Mouse (Mus musculus): ENCODE measurements around the gene Cstad. TPM values are rescaled to one million over a fixed set of nuclear protein-coding genes. Genes with fewer than 3 reads are reported as not detected.

Gene Cstad
- polyA plus RNA-seq, 1 experiment from 2014 or later: 0.27 TPM

GRCm38 (mm10) chr2:30640021-30640481 is 45.2 kb downstream of the Cstad start:
- Histone ChIP-seq H3K36me3 (no peaks in the 10 kb centered on the region), H3K4me3 (replicated peaks) (no peak overlapping the region), H3K9ac (replicated peaks) (no peak overlapping the region), H3K4me2 (replicated peaks) (no peak overlapping the region), H3K27me3 (no peaks in the 10 kb centered on the region), H3K4me1 (replicated peaks) (peaks cover 48% of the 10 kb centered on the region), H3K9me3 (no peaks in the 10 kb centered on the region), H3K27ac (peak overlapping the region; percentile 73)
- 8% methylated on average over 11 of the region's 11 CpGs for WGBS
- peak; percentile 62 for ATAC-seq

DNA sequence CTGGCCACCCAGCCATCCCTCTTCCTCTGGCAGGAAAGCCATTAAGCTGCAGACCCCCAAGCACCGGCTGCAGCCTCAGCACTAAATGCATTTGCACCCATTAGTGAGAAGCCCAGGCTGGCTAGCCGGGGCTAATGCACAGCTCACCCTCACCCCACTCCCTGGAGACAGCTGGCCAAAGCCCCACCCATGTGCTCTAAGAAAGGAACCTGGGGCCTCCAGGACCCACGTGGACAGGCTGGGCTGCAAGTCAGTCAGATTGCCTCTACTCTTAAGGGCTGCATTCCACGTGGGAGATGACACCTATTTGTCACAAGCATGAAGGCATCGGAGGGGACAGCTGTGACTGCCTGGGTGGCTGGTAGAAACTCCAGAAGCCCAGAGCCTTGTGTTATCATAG is 48.0 kb downstream of the Cstad start:
- no peaks in the 10 kb centered on the region for H3K27me3 ChIP-seq
- no peak for ATAC-seq
- peaks cover 64% of the 10 kb centered on the region for H3K4me1 ChIP-seq (replicated peaks)
- H3K36me3 ChIP-seq: no peaks in the 10 kb centered on the region
- no peak overlapping the region for H3K4me2 ChIP-seq (replicated peaks)
- 51% methylated on average over 5 of the region's 5 CpGs for WGBS
- no peaks in the 10 kb centered on the region for H3K9me3 ChIP-seq
- H3K4me3 ChIP-seq (replicated peaks): no peak overlapping the region
- H3K27ac ChIP-seq: peak overlapping the region; percentile 67
- 0 out of 2 replicates have a peak overlapping the region, but pooled peaks have one; percentile 39 for H3K9ac ChIP-seq (replicated peaks)

- H3K27ac ChIP-seq: no peak overlapping the region
- H3K27me3 ChIP-seq: no peaks in the 10 kb centered on the region
- no peak overlapping the region for H3K4me3 ChIP-seq (replicated peaks)
- H3K9ac ChIP-seq (replicated peaks): no peak overlapping the region
- H3K4me2 ChIP-seq (replicated peaks): no peak overlapping the region
- no peaks in the 10 kb centered on the region for H3K36me3 ChIP-seq
- peaks cover 70% of the 10 kb centered on the region for H3K4me1 ChIP-seq (replicated peaks)
- 84% methylated on average over 7 of the region's 7 CpGs for WGBS
- ATAC-seq: no peak
- no peaks in the 10 kb centered on the region for H3K9me3 ChIP-seq
Measured at GRCm38 (mm10) chr2:30643422-30643821, 48.6 kb downstream of the Cstad start.

- 11% methylated on average over 5 of the region's 5 CpGs for WGBS
- peak overlapping the region; percentile 99 for H3K27ac ChIP-seq
- peak overlapping the region; percentile 44 for H3K4me2 ChIP-seq (replicated peaks)
- no peaks in the 10 kb centered on the region for H3K27me3 ChIP-seq
- H3K4me3 ChIP-seq (replicated peaks): no peak overlapping the region
- H3K9ac ChIP-seq (replicated peaks): peak overlapping the region; percentile 57
- peaks cover 75% of the 10 kb centered on the region for H3K4me1 ChIP-seq (replicated peaks)
- no peaks in the 10 kb centered on the region for H3K9me3 ChIP-seq
- H3K36me3 ChIP-seq: no peaks in the 10 kb centered on the region
- ATAC-seq: peak; percentile 77
Measured at GRCm38 (mm10) chr2:30646833-30647232, 52.0 kb downstream of the Cstad start.

DNA sequence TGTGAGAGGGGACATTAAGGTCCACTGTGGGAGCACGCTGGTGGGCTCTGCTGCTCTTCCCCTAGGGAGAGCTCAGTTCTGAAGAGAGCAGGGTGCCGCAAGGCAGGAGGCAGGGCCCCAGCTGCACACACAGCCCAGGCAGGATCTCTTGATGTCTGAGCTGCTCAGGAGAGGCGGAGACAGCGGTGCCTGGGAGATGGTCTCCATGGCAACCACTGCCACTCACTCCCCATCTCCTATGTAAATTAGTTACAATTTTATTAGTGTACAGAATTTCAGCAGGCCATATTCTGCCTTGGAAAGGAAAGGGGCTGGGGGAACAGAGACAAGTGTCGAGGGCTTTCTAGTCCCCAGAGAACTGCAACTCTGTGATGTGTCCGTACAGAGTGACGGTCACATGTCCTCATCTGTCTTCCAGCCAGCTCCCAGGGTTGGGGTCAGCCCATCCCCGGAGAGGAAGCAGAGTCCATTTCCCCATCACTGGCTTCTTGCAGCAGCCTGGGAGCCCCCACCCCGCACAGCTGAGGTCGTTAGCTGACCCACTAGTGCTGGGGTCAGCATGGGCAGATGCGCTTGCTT is 52.6 kb downstream of the Cstad start:
- Histone ChIP-seq H3K9me3 (no peaks in the 10 kb centered on the region), H3K9ac (replicated peaks) (peak overlapping the region; percentile 58), H3K27me3 (no peaks in the 10 kb centered on the region), H3K4me3 (replicated peaks) (0 out of 2 replicates have a peak overlapping the region, but pooled peaks have one; percentile 5), H3K4me2 (replicated peaks) (peak overlapping the region; percentile 44), H3K36me3 (no peaks in the 10 kb centered on the region), H3K27ac (peak overlapping the region; percentile 99), H3K4me1 (replicated peaks) (peaks cover 75% of the 10 kb centered on the region)
- ATAC-seq: peak; percentile 97
- WGBS: 3% methylated on average over 11 of the region's 11 CpGs

DNA sequence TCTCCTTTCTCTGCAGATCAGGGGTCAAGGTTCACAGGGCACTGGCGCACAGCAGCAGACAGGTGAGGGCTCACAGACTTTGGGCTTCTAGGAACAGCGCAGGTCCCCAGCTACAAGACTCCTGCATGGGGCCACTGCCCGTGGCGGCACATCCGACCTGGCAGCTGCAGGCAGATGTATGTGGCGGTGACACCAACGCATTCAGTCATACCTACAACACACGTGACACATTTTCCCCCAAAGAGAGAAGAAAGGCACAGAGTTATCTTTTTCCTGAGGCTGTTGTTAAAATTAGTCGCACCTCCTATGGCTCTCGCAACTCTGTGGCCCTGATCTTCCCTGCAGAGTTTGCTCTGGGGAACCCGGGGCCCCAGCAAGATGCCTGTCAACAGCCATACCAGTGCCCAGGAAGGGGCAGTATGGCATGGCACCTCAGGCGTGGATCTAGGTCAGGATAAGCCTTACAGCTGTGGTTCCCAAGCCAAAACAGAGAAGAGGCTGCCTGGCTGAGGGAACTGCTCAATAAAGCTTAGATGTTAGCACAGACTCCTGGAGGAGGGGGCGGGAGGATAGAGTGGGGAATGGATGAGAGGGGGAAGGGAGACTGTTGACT is 53.1 kb downstream of the Cstad start:
- ATAC-seq: peak; percentile 18; the same call in 1 of the 2 replicates
- Histone ChIP-seq H3K4me1 (replicated peaks) (peaks cover 75% of the 10 kb centered on the region), H3K9ac (replicated peaks) (peak overlapping the region; percentile 58), H3K4me2 (replicated peaks) (peak overlapping the region; percentile 44), H3K4me3 (replicated peaks) (0 out of 2 replicates have a peak overlapping the region, but pooled peaks have one; percentile 5), H3K27me3 (no peaks in the 10 kb centered on the region), H3K27ac (peak overlapping the region; percentile 99), H3K36me3 (no peaks in the 10 kb centered on the region), H3K9me3 (no peaks in the 10 kb centered on the region)
- WGBS: 16% methylated on average over 13 of the region's 13 CpGs

- 54% methylated on average over 9 of the region's 9 CpGs for WGBS
- H3K36me3 ChIP-seq: no peaks in the 10 kb centered on the region
- ATAC-seq: no peak
- H3K9me3 ChIP-seq: no peaks in the 10 kb centered on the region
- no peak overlapping the region for H3K4me3 ChIP-seq (replicated peaks)
- H3K9ac ChIP-seq (replicated peaks): no peak overlapping the region
- peak overlapping the region; percentile 97 for H3K27ac ChIP-seq
- H3K4me2 ChIP-seq (replicated peaks): no peak overlapping the region
- peaks cover 94% of the 10 kb centered on the region for H3K4me1 ChIP-seq (replicated peaks)
- H3K27me3 ChIP-seq: no peaks in the 10 kb centered on the region
Measured at GRCm38 (mm10) chr2:30650249-30650648, 55.4 kb downstream of the Cstad start.

GRCm38 (mm10) chr2:30651831-30652230 is 57.0 kb downstream of the Cstad start:
- Histone ChIP-seq H3K4me3 (replicated peaks) (no peak overlapping the region), H3K27me3 (no peaks in the 10 kb centered on the region), H3K9ac (replicated peaks) (no peak overlapping the region), H3K36me3 (no peaks in the 10 kb centered on the region), H3K9me3 (no peaks in the 10 kb centered on the region), H3K4me2 (replicated peaks) (no peak overlapping the region), H3K27ac (peak overlapping the region; percentile 97), H3K4me1 (replicated peaks) (peaks cover 94% of the 10 kb centered on the region)
- no peak for ATAC-seq
- 96% methylated on average over 1 of the region's 1 CpGs for WGBS

- Histone ChIP-seq H3K9me3 (no peaks in the 10 kb centered on the region), H3K27me3 (no peaks in the 10 kb centered on the region), H3K9ac (replicated peaks) (peak overlapping the region; percentile 53), H3K27ac (peak overlapping the region; percentile 97), H3K4me1 (replicated peaks) (peaks cover 94% of the 10 kb centered on the region), H3K4me3 (replicated peaks) (no peak overlapping the region), H3K4me2 (replicated peaks) (peak overlapping the region; percentile 29), H3K36me3 (no peaks in the 10 kb centered on the region)
- WGBS: under 1% methylated on average over 13 of the region's 13 CpGs
- peak; percentile 38 for ATAC-seq
Measured at GRCm38 (mm10) chr2:30652581-30653037, 57.8 kb downstream of the Cstad start.

DNA sequence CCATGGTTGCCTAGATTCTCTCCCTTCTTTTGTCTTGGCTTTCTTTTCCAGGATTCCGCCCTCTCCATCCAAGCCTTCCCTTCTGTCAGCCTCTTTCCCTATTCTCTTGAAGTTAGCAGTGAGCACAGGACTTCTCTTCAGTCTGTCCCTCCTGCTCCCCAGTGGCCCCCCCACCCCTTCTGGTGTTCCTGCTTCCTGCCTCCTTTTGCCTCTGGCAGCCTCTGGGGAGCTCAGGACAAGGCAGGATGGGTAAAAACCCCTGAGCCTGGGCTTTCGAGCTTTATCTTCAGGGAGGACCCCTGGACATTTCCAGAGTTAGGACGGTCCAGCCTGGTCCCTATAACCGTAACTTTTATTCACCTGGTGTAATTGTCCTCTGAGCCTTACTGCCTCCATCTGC is 58.2 kb downstream of the Cstad start:
- H3K36me3 ChIP-seq: no peaks in the 10 kb centered on the region
- H3K27me3 ChIP-seq: no peaks in the 10 kb centered on the region
- H3K27ac ChIP-seq: peak overlapping the region; percentile 97
- H3K4me1 ChIP-seq (replicated peaks): peaks cover 94% of the 10 kb centered on the region
- no peaks in the 10 kb centered on the region for H3K9me3 ChIP-seq
- no peak overlapping the region for H3K4me3 ChIP-seq (replicated peaks)
- ATAC-seq: no peak
- H3K4me2 ChIP-seq (replicated peaks): peak overlapping the region; percentile 29
- peak overlapping the region; percentile 53 for H3K9ac ChIP-seq (replicated peaks)
- 54% methylated on average over 4 of the region's 4 CpGs for WGBS

GRCm38 (mm10) chr2:30654158-30654557 is 59.3 kb downstream of the Cstad start:
- H3K27me3 ChIP-seq: no peaks in the 10 kb centered on the region
- peaks cover 97% of the 10 kb centered on the region for H3K4me1 ChIP-seq (replicated peaks)
- no peaks in the 10 kb centered on the region for H3K9me3 ChIP-seq
- ATAC-seq: no peak
- no peak overlapping the region for H3K4me3 ChIP-seq (replicated peaks)
- peak overlapping the region; percentile 71 for H3K27ac ChIP-seq
- 49% methylated on average over 9 of the region's 9 CpGs for WGBS
- H3K36me3 ChIP-seq: no peaks in the 10 kb centered on the region
- no peak overlapping the region for H3K4me2 ChIP-seq (replicated peaks)
- no peak overlapping the region for H3K9ac ChIP-seq (replicated peaks)

GRCm38 (mm10) chr2:30654582-30654981 is 59.7 kb downstream of the Cstad start:
- Histone ChIP-seq H3K27ac (peak overlapping the region; percentile 71), H3K4me1 (replicated peaks) (peaks cover 97% of the 10 kb centered on the region), H3K9me3 (no peaks in the 10 kb centered on the region), H3K4me2 (replicated peaks) (no peak overlapping the region), H3K9ac (replicated peaks) (no peak overlapping the region), H3K27me3 (no peaks in the 10 kb centered on the region), H3K4me3 (replicated peaks) (no peak overlapping the region), H3K36me3 (no peaks in the 10 kb centered on the region)
- 57% methylated on average over 6 of the region's 6 CpGs for WGBS
- ATAC-seq: no peak

All from midbrain, embryonic 13.5 days (tissue).